Comparison of ENCODE assay signal across 14 mouse cellular contexts in the genomic region with DNA sequence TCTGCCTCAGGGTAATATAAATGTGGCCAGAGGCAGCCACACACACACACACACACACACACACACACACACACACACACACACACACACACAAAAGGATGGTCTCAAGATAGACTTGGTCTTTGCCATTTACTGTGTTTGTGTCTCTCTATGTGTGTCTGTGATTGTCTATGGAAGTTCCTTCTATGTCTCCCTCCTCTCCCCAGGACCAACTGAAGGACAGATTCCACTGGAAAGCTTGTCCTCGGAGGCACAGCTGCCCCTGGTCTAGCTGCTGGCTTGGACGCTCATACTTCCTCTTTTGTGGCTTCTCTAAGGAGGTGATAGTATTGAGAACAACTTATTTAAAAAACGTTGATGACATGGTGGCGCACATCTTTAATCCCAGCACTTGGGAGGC. TPM values are rescaled to one million over a fixed set of nuclear protein-coding genes. Genes with fewer than 3 reads are reported as not detected.
DNase-seq lines count a peak whose midpoint lies in the region; ATAC-seq and TF ChIP-seq lines count a peak whose summit lies in the region.
"Had no signal": no experiment of that assay in that cellular context is flagged by ENCODE, and none has a peak within 500 bp of the region (broad histone marks: within the 10 kb centered on the region; RNA-seq: fewer than 3 reads in every experiment).

No protein-coding gene starts in this region.

- H3K4me1 ChIP-seq in limb, embryonic 12.5 days (replicated peaks) = no peaks in the 10 kb centered on the region
- 0 out of 2 replicates have a peak, but pooled peaks cover 8% of the 10 kb centered on the region for H3K4me1 ChIP-seq in limb, embryonic 10.5 days
- peaks cover 0 to 16% of the 10 kb centered on the region in 2 experiments; a peak in 1 of 4 replicates for H3K4me1 ChIP-seq in CH12.LX (ENCODE audit: control insufficient read depth in 1 of 2, insufficient read depth in 2 of 2)

- 59% methylated on average over 4 of the region's 4 CpGs for WGBS in limb, embryonic 12.5 days
- 59% methylated on average over 4 of the region's 4 CpGs for WGBS in limb, embryonic 10.5 days

- TF ChIP-seq EP300 in CH12.LX (IDR thresholded peaks at IDR 0.05; ENCODE audit: low read length) = no peak

- no peaks in the 10 kb centered on the region for H3K9me3 ChIP-seq in limb, embryonic 12.5 days
- no peaks in the 10 kb centered on the region for H3K9me3 ChIP-seq in limb, embryonic 10.5 days (replicated peaks)
- peaks cover 2% of the 10 kb centered on the region for H3K9me3 ChIP-seq in CH12.LX (replicated peaks; ENCODE audit: low read length)

- no peak for TF ChIP-seq CTCF in CH12.LX (conservative IDR thresholded peaks at IDR 0.05 in 1 of 2, IDR thresholded peaks at IDR 0.05 in 1 of 2; ENCODE audit: low read depth in 2 of 2, low read length in 2 of 2)

- dilution Hi-C loops in CH12.LX (cut with MboI; ENCODE audit: extremely low pct_ligation_motif_present, extremely low pct_unique_long_range_greater_than_20kb, low sequenced_read_pairs) = no loop called here

- TF ChIP-seq RAD21 in CH12.LX (IDR thresholded peaks at IDR 0.05; ENCODE audit: low read depth, low read length) = no peak

- peak overlapping the region; percentile 63; the same call in 1 of the 2 replicates for H3K4me2 ChIP-seq in limb, embryonic 12.5 days
- H3K4me2 ChIP-seq in CH12.LX (ENCODE audit: insufficient read depth, low read depth, poor library complexity, severe bottlenecking) = no peak overlapping the region

- no peak overlapping the region for H3K27ac ChIP-seq in limb, embryonic 12.5 days
- H3K27ac ChIP-seq in limb, embryonic 10.5 days = no peak overlapping the region
- H3K27ac ChIP-seq in CH12.LX (ENCODE audit: insufficient read depth, low read depth) = no peak overlapping the region

- TF ChIP-seq POLR2A in CH12.LX (IDR thresholded peaks at IDR 0.05; ENCODE audit: low read depth, low read length) = no peak

- no peak for DNase-seq in limb, embryonic 10.5 days (ENCODE audit: low spot score)
- DNase-seq in A20 (ENCODE audit: low read depth, low spot score) = peak; percentile 80
- peak; percentile 18 for DNase-seq in CH12.LX (ENCODE audit: extremely low read depth)
- DNase-seq in right cerebral cortex, postnatal 10 days (ENCODE audit: low spot score in 2 of 2) = no peak
- DNase-seq in frontal cortex, adult 2 months (ENCODE audit: extremely low spot score in 1 of 2, low spot score in 1 of 2) = no peak
- DNase-seq: heart, postnatal 36 days; kidney, adult 18-20 months; layer of hippocampus, adult 9-11 months had no signal

- H3K79me2 ChIP-seq in CH12.LX (replicated peaks; ENCODE audit: control insufficient read depth, extremely low read depth, insufficient read depth, poor library complexity, severe bottlenecking) = no peaks in the 10 kb centered on the region

- no peak overlapping the region for H3K4me3 ChIP-seq in limb, embryonic 12.5 days (replicated peaks)
- no peak overlapping the region for H3K4me3 ChIP-seq in limb, embryonic 10.5 days
- no peak overlapping the region for H3K4me3 ChIP-seq in CH12.LX (replicated peaks in 1 of 3; ENCODE audit: low read depth in 2 of 3, low read length in 2 of 3, poor library complexity in 1 of 3)

- no peak for ATAC-seq in limb, embryonic 12.5 days (ENCODE audit: insufficient number of reproducible peaks, insufficient read depth, low FRiP score, low TSS enrichment, low read depth)
- ATAC-seq in megakaryocyte progenitor cell, adult 5-6 weeks (replicated peaks; ENCODE audit: poor library complexity) = peak; percentile 81
- ATAC-seq: Patski had no signal

- H3K27me3 ChIP-seq in limb, embryonic 12.5 days = peaks cover 27% of the 10 kb centered on the region
- peaks cover 79% of the 10 kb centered on the region for H3K27me3 ChIP-seq in limb, embryonic 10.5 days (ENCODE audit: low read depth, poor library complexity, severe bottlenecking)
- no peaks in the 10 kb centered on the region for H3K27me3 ChIP-seq in CH12.LX (replicated peaks)

- in situ Hi-C loops in CH12.LX (cut with MboI; ENCODE audit: low pct_ligation_motif_present, low pct_unique_long_range_greater_than_20kb, low sequenced_read_pairs) = no loop called here

- H3K9ac ChIP-seq in limb, embryonic 12.5 days (replicated peaks) = no peak overlapping the region
- no peak overlapping the region for H3K9ac ChIP-seq in CH12.LX (ENCODE audit: insufficient read depth, low read depth)

- no peaks in the 10 kb centered on the region for H3K36me3 ChIP-seq in limb, embryonic 12.5 days
- no peaks in the 10 kb centered on the region for H3K36me3 ChIP-seq in limb, embryonic 10.5 days
- no peaks in the 10 kb centered on the region for H3K36me3 ChIP-seq in CH12.LX (replicated peaks in 1 of 2; ENCODE audit: control insufficient read depth in 1 of 2, insufficient read depth in 1 of 2, low read length in 1 of 2)

TF ChIP-seq in CH12.LX, 34 proteins besides CTCF, POLR2A, EP300 and RAD21:
- TF ChIP-seq ELF1 (IDR thresholded peaks at IDR 0.05; ENCODE audit: low read depth, low read length) (no peak), CHD1 (IDR thresholded peaks at IDR 0.05; ENCODE audit: low read depth, low read length) (no peak), MAX (IDR thresholded peaks at IDR 0.05; ENCODE audit: low read length) (no peak), MAFK (IDR thresholded peaks at IDR 0.05; ENCODE audit: insufficient replicate concordance, low read length) (no peak)
TF ChIP-seq in CH12.LX: peak in this region for 0.

RNA-seq across cellular contexts. Expression of gene Xkrx, which starts 1.6 kb away (rescaled TPM):
- 0.09 and 0.11 TPM in 2 replicates for polyA plus RNA-seq in limb, embryonic 12.5 days (2016; fragmentation: Nextera tagmentation; extraction: Ambion mirVana)
- 0.13 TPM in 1 of 2 replicates, not detected in the other for polyA plus RNA-seq in limb, embryonic 10.5 days (2016; fragmentation: Nextera tagmentation; extraction: Ambion mirVana)
- total RNA-seq in CH12.LX (2012; rRNA removed) (0.04 TPM in 1 of 2 replicates, not detected in the other), CH12.LX (2014; rRNA removed) (not detected in 2 replicates)
- polyA plus RNA-seq in CH12.LX (2012; ENCODE audit: insufficient read length, low read depth) = 0.24 and 0.33 TPM in 2 replicates
- 0.59 and 1.4 TPM in 2 replicates for total RNA-seq in megakaryocyte progenitor cell, adult 5-6 weeks (2015)
- not detected in 2 replicates for total RNA-seq in megakaryocyte progenitor cell, adult 5-6 weeks (2017)
- 2.8 and 3.0 TPM in 2 replicates for polyA plus RNA-seq in frontal cortex, adult 2 months (2012; rRNA removed)

RNA-seq across cellular contexts. Expression of gene Arl13a, which starts 23.8 kb away (rescaled TPM):
- not detected in 2 replicates for polyA plus RNA-seq in limb, embryonic 12.5 days (2016; fragmentation: Nextera tagmentation; extraction: Ambion mirVana)
- polyA plus RNA-seq in limb, embryonic 10.5 days (2016; fragmentation: Nextera tagmentation; extraction: Ambion mirVana) = not detected in 2 replicates
- not detected in 2 replicates for total RNA-seq in CH12.LX (2012; rRNA removed)
- 0.14 TPM in 1 of 2 replicates, not detected in the other for total RNA-seq in CH12.LX (2014; rRNA removed)
- not detected in 2 replicates for polyA plus RNA-seq in CH12.LX (2012; ENCODE audit: insufficient read length, low read depth)
- total RNA-seq in megakaryocyte progenitor cell, adult 5-6 weeks (2015) = not detected in 2 replicates
- total RNA-seq in megakaryocyte progenitor cell, adult 5-6 weeks (2017) = not detected in 2 replicates
- polyA plus RNA-seq in frontal cortex, adult 2 months (2012; rRNA removed) = not detected in 2 replicates
- total RNA-seq: adrenal gland, postnatal 4 days; gastrocnemius, adult 8-10 months; heart, postnatal 36 days; liver, adult 2 months had no signal
- polyA plus RNA-seq: liver, adult 2 months; Patski had no signal

RNA-seq across cellular contexts. Expression of gene Nox1, which starts 58.3 kb away (rescaled TPM):
- polyA plus RNA-seq in limb, embryonic 12.5 days (2016; fragmentation: Nextera tagmentation; extraction: Ambion mirVana) = not detected in 2 replicates
- polyA plus RNA-seq in limb, embryonic 10.5 days (2016; fragmentation: Nextera tagmentation; extraction: Ambion mirVana) = 0.06 TPM in 1 of 2 replicates, not detected in the other
- total RNA-seq in CH12.LX (2012; rRNA removed) (0.04 and 0.08 TPM in 2 replicates), CH12.LX (2014; rRNA removed) (0.35 and 0.77 TPM in 2 replicates)
- 0.47 and 0.61 TPM in 2 replicates for polyA plus RNA-seq in CH12.LX (2012; ENCODE audit: insufficient read length, low read depth)
- not detected in 2 replicates for total RNA-seq in megakaryocyte progenitor cell, adult 5-6 weeks (2015)
- 0.04 TPM in 1 of 2 replicates, not detected in the other for total RNA-seq in megakaryocyte progenitor cell, adult 5-6 weeks (2017)
- polyA plus RNA-seq in frontal cortex, adult 2 months (2012; rRNA removed) = 0.16 and 0.29 TPM in 2 replicates
- total RNA-seq: liver, adult 2 months had no signal
- polyA plus RNA-seq: liver, adult 2 months had no signal

Comparison
In these comparisons a context has a peak if more than half of its experiments do, and no peak if none do; other contexts are left out.
1. DNase-seq: peak in A20 (single experiment) and CH12.LX (single experiment); none in limb, embryonic 10.5 days (single experiment), right cerebral cortex, postnatal 10 days (0 of 2) and frontal cortex, adult 2 months (0 of 2).